Mouse (Mus musculus) lung, postnatal 0 days (tissue): ENCODE measurements around the gene Olfr1166. TPM values are rescaled to one million over a fixed set of nuclear protein-coding genes. Genes with fewer than 3 reads are reported as not detected.
"Not testable (repeated sequence)": the region's sequence is repeated elsewhere in the genome, so short reads cannot be mapped to it uniquely, and the experiment has no call there.

Source experiments
- ATAC-seq: fragments of 200-750 bp; cut with Nextera tagmentation; 2 replicates; pipeline ENCODE4 v1.8.0; 2017; ENCODE audit warnings: moderate library complexity
- DNase-seq: peaks from one replicate; pipeline ENCODE4 v3.0.0-alpha.2; 2016; ENCODE audit warnings: low spot score
- H3K27ac ChIP-seq: fragments of 300-500 bp; sonication (generic); 2 replicates; pipeline ENCODE4 v1.5.1; 2014; ENCODE audit warnings: antibody characterized with exemption, mild to moderate bottlenecking, low read length, mixed read lengths
- H3K27me3 ChIP-seq: fragments of 300-500 bp; sonication (generic); replicated peaks from 2 replicates; pipeline ENCODE4 v1.6.1; 2014; ENCODE audit warnings: low read length, mixed read lengths; ENCODE audit not compliant: insufficient read depth
- H3K36me3 ChIP-seq: fragments of 300-500 bp; sonication (generic); 2 replicates; pipeline ENCODE4 v1.6.1; 2014; ENCODE audit warnings: low read length, mixed read lengths; ENCODE audit not compliant: insufficient read depth
- H3K4me1 ChIP-seq: fragments of 300-500 bp; sonication (generic); 2 replicates; pipeline ENCODE4 v1.6.1; 2014; ENCODE audit warnings: antibody characterized with exemption, low read depth, low read length, mixed read lengths; ENCODE audit not compliant: insufficient read depth
- H3K4me2 ChIP-seq: fragments of 300-500 bp; sonication (generic); replicated peaks from 2 replicates; pipeline ENCODE4 v1.6.1; 2014; ENCODE audit warnings: low read depth, mild to moderate bottlenecking, low read length, moderate library complexity, mixed read lengths
- H3K4me3 ChIP-seq: fragments of 300-500 bp; sonication (generic); 2 replicates; pipeline ENCODE4 v1.5.1; 2014; ENCODE audit warnings: low read depth, low read length
- H3K9ac ChIP-seq: fragments of 300-500 bp; sonication (generic); replicated peaks from 2 replicates; pipeline ENCODE4 v1.6.1; 2014; ENCODE audit warnings: low read depth, mild to moderate bottlenecking
- H3K9me3 ChIP-seq: fragments of 300-500 bp; sonication (generic); 2 replicates; pipeline ENCODE4 v1.6.1; 2016; ENCODE audit warnings: low read length, mixed read lengths
- CTCF ChIP-seq: IDR thresholded peaks from 2 replicates; pipeline ENCODE4 v1.5.1; 2016; ENCODE audit warnings: antibody characterized with exemption, mild to moderate bottlenecking
- EP300 ChIP-seq: IDR thresholded peaks from 2 replicates; pipeline ENCODE4 v1.6.1; 2016; ENCODE audit warnings: antibody characterized with exemption, mild to moderate bottlenecking, control low read depth
- WGBS: fragments of 180-500 bp; shearing (Covaris S2); extraction: QIAGEN DNeasy Blood & Tissue Kit; methylation state at CpG from one replicate; pipeline ENCODE4 v1.1.7; 2014; 5-methylcytosine and 5-hydroxymethylcytosine counted together
- polyA plus RNA-seq: library from polyadenylated mRNA; unstranded; fragments of >200 nt; fragmentation: Nextera tagmentation; extraction: Ambion mirVana; gene quantifications from 2 replicates; pipeline ENCODE4 v1.2.1, GENCODE M21; 2015

The Olfr1166 gene
- not detected in 2 replicates for polyA plus RNA-seq

GRCm38 (mm10) chr2:88128172-88128571 lies at the start of gene Olfr1166:
Gene Olfr1166 (minus strand): TSS chr2:88128272.
- TF ChIP-seq CTCF (no peak), EP300 (no peak)
- no peak for ATAC-seq
- no peak within 1 kb of the TSS for H3K4me2 ChIP-seq
- no peaks in the 10 kb centered on the region for H3K36me3 ChIP-seq
- no peaks in the 10 kb centered on the region for H3K4me1 ChIP-seq
- H3K9ac ChIP-seq, result no peak within 1 kb of the TSS
- WGBS, result 93% methylated on average over 1 of the region's 1 CpGs
- DNase-seq, result no peak
- no peak within 1 kb of the TSS for H3K4me3 ChIP-seq
- H3K9me3 ChIP-seq, result no peaks in the 10 kb centered on the region
- no peaks in the 10 kb centered on the region for H3K27me3 ChIP-seq
- no peak within 1 kb of the TSS for H3K27ac ChIP-seq

- not testable (repeated sequence) for H3K4me3 ChIP-seq, H3K27me3 ChIP-seq, ATAC-seq, H3K27ac ChIP-seq, H3K9me3 ChIP-seq, DNase-seq, H3K4me2 ChIP-seq, H3K36me3 ChIP-seq, H3K4me1 ChIP-seq, H3K9ac ChIP-seq
- WGBS, result 81% methylated on average over 1 of the region's 1 CpGs
Measured at GRCm38 (mm10) chr2:88155093-88155492, 27.0 kb upstream of the Olfr1166 start, which contains the start of gene Olfr1167. Gene Olfr1167 (minus strand): TSS chr2:88155193.

GRCm38 (mm10) chr2:88093866-88094265 lies 34.2 kb downstream of the Olfr1166 start, which contains the start of gene Olfr1164:
Gene Olfr1164 (minus strand): TSS chr2:88093966.
- H3K27ac ChIP-seq, result no peak within 1 kb of the TSS
- DNase-seq (no peak), ATAC-seq (no peak)
- no peak within 1 kb of the TSS for H3K4me2 ChIP-seq
- WGBS, result 71% methylated on average over 4 of the region's 4 CpGs
- H3K9ac ChIP-seq, result no peak within 1 kb of the TSS
- H3K27me3 ChIP-seq, result no peaks in the 10 kb centered on the region
- H3K4me3 ChIP-seq, result no peak within 1 kb of the TSS
- TF ChIP-seq CTCF, result no peak
- no peak for TF ChIP-seq EP300
- no peaks in the 10 kb centered on the region for H3K9me3 ChIP-seq
- no peaks in the 10 kb centered on the region for H3K36me3 ChIP-seq
- no peaks in the 10 kb centered on the region for H3K4me1 ChIP-seq

Other genes with a start within 250 kb of the Olfr1166 start
- gene Olfr1153, start 233.3 kb downstream of the Olfr1166 start, polyA plus RNA-seq, result not detected in 2 replicates
- gene Olfr1154, start 223.1 kb downstream of the Olfr1166 start, polyA plus RNA-seq, result not detected in 2 replicates
- gene Olfr1155, start 183.1 kb downstream of the Olfr1166 start, polyA plus RNA-seq, result not detected in 2 replicates
- not detected in 2 replicates for gene Olfr1156, start 175.2 kb downstream of the Olfr1166 start, polyA plus RNA-seq
- not detected in 2 replicates for gene Olfr1157, start 160.0 kb downstream of the Olfr1166 start, polyA plus RNA-seq
- not detected in 2 replicates for gene Olfr74, start 153.6 kb downstream of the Olfr1166 start, polyA plus RNA-seq
- gene Olfr1158, start 138.2 kb downstream of the Olfr1166 start, polyA plus RNA-seq, result not detected in 2 replicates
- not detected in 2 replicates for gene Olfr1160, start 120.0 kb downstream of the Olfr1166 start, polyA plus RNA-seq
- not detected in 2 replicates for gene Olfr1161, start 105.5 kb downstream of the Olfr1166 start, polyA plus RNA-seq
- gene Olfr73, start 90.6 kb downstream of the Olfr1166 start, polyA plus RNA-seq, result not detected in 2 replicates
- not detected in 2 replicates for gene Olfr1162, start 77.1 kb downstream of the Olfr1166 start, polyA plus RNA-seq
- not detected in 2 replicates for gene Olfr1163, start 56.4 kb downstream of the Olfr1166 start, polyA plus RNA-seq
- gene Olfr1164, start 34.3 kb downstream of the Olfr1166 start, polyA plus RNA-seq, result not detected in 2 replicates
- gene Olfr1167, start 26.9 kb upstream of the Olfr1166 start, polyA plus RNA-seq, result not detected in 2 replicates
- gene Olfr1168, start 53.6 kb upstream of the Olfr1166 start, polyA plus RNA-seq, result not detected in 2 replicates
- not detected in 2 replicates for gene Olfr1170, start 100.1 kb upstream of the Olfr1166 start, polyA plus RNA-seq
- not detected in 2 replicates for gene Olfr1173, start 151.6 kb upstream of the Olfr1166 start, polyA plus RNA-seq
- gene Olfr1174-ps, start 186.9 kb upstream of the Olfr1166 start, polyA plus RNA-seq, result not detected in 2 replicates
- not detected in 2 replicates for gene Olfr1175-ps, start 198.9 kb upstream of the Olfr1166 start, polyA plus RNA-seq
- not detected in 2 replicates for gene Olfr1176, start 208.4 kb upstream of the Olfr1166 start, polyA plus RNA-seq
- not detected in 2 replicates for gene Olfr1177-ps, start 218.2 kb upstream of the Olfr1166 start, polyA plus RNA-seq